Mouse (Mus musculus) myocyte (in vitro differentiated cells): ENCODE measurements around the gene Slc6a11. TPM values are rescaled to one million over a fixed set of nuclear protein-coding genes. Genes with fewer than 3 reads are reported as not detected.

Experiments used
- H3K27me3 ChIP-seq: one replicate; pipeline ENCODE4 v1.6.1; 2011; ENCODE audit not compliant: control insufficient read depth, insufficient read depth, insufficient read length
- H3K36me3 ChIP-seq: one replicate; pipeline ENCODE4 v1.6.1; 2011; ENCODE audit not compliant: control insufficient read depth, insufficient read depth
- H3K4me2 ChIP-seq: one replicate; pipeline ENCODE4 v1.6.1; 2011; ENCODE audit warnings: low read depth, control low read depth
- H3K4me3 ChIP-seq: one replicate; pipeline ENCODE4 v1.5.1; 2011; ENCODE audit warnings: mild to moderate bottlenecking, control low read depth, moderate library complexity
- H3K79me2 ChIP-seq: one replicate; pipeline ENCODE4 v1.6.1; 2011; ENCODE audit not compliant: control insufficient read depth, insufficient read depth
- H3ac ChIP-seq: one replicate; pipeline ENCODE4 v1.6.1; 2011; ENCODE audit not compliant: control insufficient read depth, insufficient read length
- CEBPB ChIP-seq: IDR thresholded peaks from 2 replicates; pipeline ENCODE4 v1.6.1; 2011; ENCODE audit warnings: mild to moderate bottlenecking, moderate library complexity; ENCODE audit not compliant: poor library complexity, insufficient read depth, severe bottlenecking
- E2F4 ChIP-seq: IDR thresholded peaks from one replicate; pipeline ENCODE4 v1.6.1; 2011; ENCODE audit warnings: mild to moderate bottlenecking, control low read depth, moderate library complexity; ENCODE audit not compliant: insufficient read depth
- MAX ChIP-seq: IDR thresholded peaks from one replicate; pipeline ENCODE4 v1.6.1; 2011; ENCODE audit warnings: low read depth, mild to moderate bottlenecking, control low read depth
- MYOD1 ChIP-seq, 3 experiments: IDR thresholded peaks; one replicate each; pipeline ENCODE4 v1.6.1; 2011; ENCODE audit warnings: control low read depth in 2 of 3, low read depth in 2 of 3, mild to moderate bottlenecking in 2 of 3, moderate library complexity in 1 of 3; ENCODE audit not compliant: insufficient read length in 2 of 3, control insufficient read depth in 1 of 3
- MYOG ChIP-seq, 3 experiments: IDR thresholded peaks; one replicate each; pipeline ENCODE4 v1.6.1; 2011; ENCODE audit warnings: control low read depth in 2 of 3, low read depth in 2 of 3, mild to moderate bottlenecking in 2 of 3; ENCODE audit not compliant: insufficient read length in 2 of 3, control insufficient read depth in 1 of 3, insufficient read depth in 1 of 3
- POLR2A ChIP-seq: IDR thresholded peaks from one replicate; pipeline ENCODE4 v1.6.1; 2011; ENCODE audit warnings: low read depth, mild to moderate bottlenecking, control low read depth, moderate library complexity; ENCODE audit not compliant: insufficient read length
- POLR2AphosphoS2 ChIP-seq: IDR thresholded peaks from one replicate; pipeline ENCODE4 v1.6.1; 2011; ENCODE audit warnings: low read depth, control low read depth; ENCODE audit not compliant: insufficient read length
- REST ChIP-seq: IDR thresholded peaks from one replicate; pipeline ENCODE4 v1.6.1; 2011; ENCODE audit warnings: mild to moderate bottlenecking, control low read depth, moderate library complexity; ENCODE audit not compliant: insufficient read depth, insufficient read length
- SRF ChIP-seq: IDR thresholded peaks from one replicate; pipeline ENCODE4 v1.6.1; 2011; ENCODE audit warnings: low read depth; ENCODE audit not compliant: control insufficient read depth, insufficient read length
- TCF12 ChIP-seq: IDR thresholded peaks from one replicate; pipeline ENCODE4 v1.6.1; 2011; ENCODE audit warnings: mild to moderate bottlenecking, control low read depth; ENCODE audit not compliant: poor library complexity, insufficient read depth, severe bottlenecking
- TCF3 ChIP-seq: IDR thresholded peaks from one replicate; pipeline ENCODE4 v1.6.1; 2011; ENCODE audit warnings: low read depth, control low read depth; ENCODE audit not compliant: insufficient read length
- USF1 ChIP-seq: IDR thresholded peaks from one replicate; pipeline ENCODE4 v1.6.1; 2011; ENCODE audit warnings: low read depth, mild to moderate bottlenecking, control low read depth, moderate library complexity
- polyA plus RNA-seq: library from polyadenylated mRNA; unstranded; fragments of >200 nt; fragmentation: generic; extraction: Trizol; gene quantifications from one replicate; pipeline ENCODE4 v1.2.1, GENCODE M21; 2012; ENCODE audit warnings: missing spikeins

The Slc6a11 gene
- polyA plus RNA-seq, 1 experiment, result not detected

DNA sequence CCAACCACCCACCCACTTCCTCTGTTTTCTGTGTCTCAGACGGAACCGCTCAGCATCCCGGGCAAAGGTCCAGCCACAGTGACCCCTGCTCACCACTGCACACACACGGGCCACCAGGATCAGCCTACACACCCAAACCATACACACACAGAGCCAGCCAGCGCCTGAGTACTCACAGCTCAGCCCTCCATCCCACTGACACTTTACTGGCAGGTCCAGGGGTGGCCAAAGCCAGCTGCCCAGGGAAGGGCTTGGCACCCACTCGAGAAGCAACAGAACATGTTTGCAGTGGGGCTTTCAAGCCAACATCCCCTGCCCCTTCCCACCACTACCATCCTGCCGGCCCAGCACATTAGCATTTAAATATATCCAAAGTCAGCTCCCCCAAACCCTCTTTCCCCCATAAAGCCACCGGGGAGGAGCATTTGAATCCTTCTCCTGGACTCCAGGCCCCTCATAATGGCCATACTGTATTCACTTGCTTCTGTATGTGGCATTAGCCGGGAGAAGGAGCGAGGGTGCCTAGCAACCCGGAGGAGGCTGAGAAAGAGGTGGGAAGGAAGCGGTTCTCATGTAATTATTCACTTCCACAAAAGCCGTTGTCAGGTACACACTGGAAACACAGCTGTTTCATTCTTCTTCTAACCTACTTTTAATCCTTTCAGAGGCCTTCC, 85.8 kb downstream of the Slc6a11 start:
- no peak overlapping the region for H3ac ChIP-seq
- H3K4me3 ChIP-seq, result no peak overlapping the region
- no peaks in the 10 kb centered on the region for H3K79me2 ChIP-seq
- TF ChIP-seq TCF3 (no peak), REST (no peak), MAX (no peak)
- no peaks in the 10 kb centered on the region for H3K36me3 ChIP-seq
- H3K4me2 ChIP-seq, result no peak overlapping the region
- H3K27me3 ChIP-seq, result peaks cover 26% of the 10 kb centered on the region

DNA sequence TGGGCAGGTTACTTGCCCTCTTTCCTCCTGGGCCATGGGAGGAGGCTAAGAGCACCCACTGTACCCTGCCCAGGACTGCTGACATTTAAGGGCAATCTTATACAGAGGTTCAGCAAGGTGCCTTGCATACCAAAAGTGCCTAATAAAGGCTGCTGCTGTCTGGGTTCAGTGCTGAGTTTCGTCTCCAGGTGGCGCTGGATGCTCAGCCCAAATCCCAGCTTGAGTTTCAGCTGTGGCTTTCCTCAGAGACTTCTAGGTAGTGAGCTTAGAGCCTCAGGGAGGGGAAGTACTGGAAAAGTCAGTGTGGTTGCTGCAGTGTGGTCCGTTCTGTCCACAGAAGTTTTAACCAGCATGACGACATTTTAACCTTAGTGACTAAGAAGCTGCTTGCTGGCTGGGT, 93.4 kb downstream of the Slc6a11 start:
- H3K79me2 ChIP-seq, result no peaks in the 10 kb centered on the region
- H3K36me3 ChIP-seq, result no peaks in the 10 kb centered on the region
- H3ac ChIP-seq, result no peak overlapping the region
- H3K27me3 ChIP-seq, result peaks cover 5% of the 10 kb centered on the region
- TF ChIP-seq USF1 (no peak), MYOD1 (IDR thresholded peaks at IDR 0.05; ENCODE audit: control insufficient read depth in 1 of 3, insufficient read length in 2 of 3, low read depth in 2 of 3) (no peak), MYOG (IDR thresholded peaks at IDR 0.05; ENCODE audit: control insufficient read depth in 1 of 3, insufficient read depth in 1 of 3, insufficient read length in 2 of 3, low read depth in 2 of 3) (no peak), TCF12 (no peak), MAX (no peak), POLR2A (no peak), SRF (no peak), TCF3 (no peak), REST (no peak), POLR2AphosphoS2 (no peak), E2F4 (no peak), CEBPB (no peak)
- no peak overlapping the region for H3K4me2 ChIP-seq
- H3K4me3 ChIP-seq, result no peak overlapping the region

DNA sequence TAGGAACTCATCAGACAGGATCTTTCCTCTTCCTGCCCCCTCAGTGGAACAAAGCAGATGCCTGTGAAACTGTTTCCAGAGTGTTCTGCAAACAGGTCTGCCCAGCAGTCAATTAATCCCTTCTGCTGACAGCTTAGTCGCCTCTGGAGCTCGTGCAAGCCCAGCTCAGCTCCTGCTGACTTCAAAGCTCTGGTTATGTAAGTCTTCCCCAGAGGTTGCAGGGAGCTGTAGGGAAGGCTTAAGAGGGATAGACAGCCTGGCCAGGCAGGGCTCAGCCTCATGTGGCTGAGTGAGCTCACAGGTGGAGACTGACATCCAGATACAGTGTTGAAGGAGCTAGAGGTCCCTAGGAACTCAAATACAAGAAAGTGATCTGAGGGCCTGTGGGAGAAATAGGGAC, 96.3 kb downstream of the Slc6a11 start:
- H3K79me2 ChIP-seq, result no peaks in the 10 kb centered on the region
- no peak for TF ChIP-seq USF1
- TF ChIP-seq CEBPB, result no peak
- TF ChIP-seq E2F4, result no peak
- no peak for TF ChIP-seq REST
- H3ac ChIP-seq, result no peak overlapping the region
- no peak overlapping the region for H3K4me2 ChIP-seq
- H3K36me3 ChIP-seq, result no peaks in the 10 kb centered on the region
- no peak overlapping the region for H3K4me3 ChIP-seq
- peaks cover 9% of the 10 kb centered on the region for H3K27me3 ChIP-seq

DNA sequence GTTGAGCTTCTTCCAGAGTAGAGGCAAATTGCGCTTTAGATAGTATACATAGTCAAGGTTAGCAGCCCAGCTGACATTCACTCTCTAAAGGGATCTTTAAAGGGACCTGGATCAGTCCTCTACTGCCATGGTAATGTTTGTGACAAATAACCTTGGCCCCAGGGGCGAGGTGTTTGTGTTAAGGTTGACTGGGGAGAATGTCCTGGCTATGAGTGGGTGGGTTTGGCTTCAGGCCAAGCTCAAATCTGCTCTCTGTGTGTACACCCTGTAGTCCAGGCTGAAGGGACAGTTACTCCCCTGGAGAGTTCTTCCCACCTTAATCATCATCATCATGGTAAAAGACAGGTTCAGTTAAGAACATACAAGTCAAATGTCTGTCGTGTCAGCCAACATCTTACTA, 97.2 kb downstream of the Slc6a11 start:
- no peak overlapping the region for H3ac ChIP-seq
- H3K4me2 ChIP-seq, result no peak overlapping the region
- no peaks in the 10 kb centered on the region for H3K36me3 ChIP-seq
- H3K4me3 ChIP-seq, result no peak overlapping the region
- H3K79me2 ChIP-seq, result no peaks in the 10 kb centered on the region
- TF ChIP-seq REST (no peak), POLR2A (no peak), MAX (no peak), POLR2AphosphoS2 (no peak), SRF (no peak), MYOG (IDR thresholded peaks at IDR 0.05; ENCODE audit: control insufficient read depth in 1 of 3, insufficient read depth in 1 of 3, insufficient read length in 2 of 3, low read depth in 2 of 3) (no peak), TCF12 (no peak), USF1 (no peak), TCF3 (no peak), MYOD1 (IDR thresholded peaks at IDR 0.05; ENCODE audit: control insufficient read depth in 1 of 3, insufficient read length in 2 of 3, low read depth in 2 of 3) (no peak), CEBPB (no peak)
- H3K27me3 ChIP-seq, result peaks cover 9% of the 10 kb centered on the region

DNA sequence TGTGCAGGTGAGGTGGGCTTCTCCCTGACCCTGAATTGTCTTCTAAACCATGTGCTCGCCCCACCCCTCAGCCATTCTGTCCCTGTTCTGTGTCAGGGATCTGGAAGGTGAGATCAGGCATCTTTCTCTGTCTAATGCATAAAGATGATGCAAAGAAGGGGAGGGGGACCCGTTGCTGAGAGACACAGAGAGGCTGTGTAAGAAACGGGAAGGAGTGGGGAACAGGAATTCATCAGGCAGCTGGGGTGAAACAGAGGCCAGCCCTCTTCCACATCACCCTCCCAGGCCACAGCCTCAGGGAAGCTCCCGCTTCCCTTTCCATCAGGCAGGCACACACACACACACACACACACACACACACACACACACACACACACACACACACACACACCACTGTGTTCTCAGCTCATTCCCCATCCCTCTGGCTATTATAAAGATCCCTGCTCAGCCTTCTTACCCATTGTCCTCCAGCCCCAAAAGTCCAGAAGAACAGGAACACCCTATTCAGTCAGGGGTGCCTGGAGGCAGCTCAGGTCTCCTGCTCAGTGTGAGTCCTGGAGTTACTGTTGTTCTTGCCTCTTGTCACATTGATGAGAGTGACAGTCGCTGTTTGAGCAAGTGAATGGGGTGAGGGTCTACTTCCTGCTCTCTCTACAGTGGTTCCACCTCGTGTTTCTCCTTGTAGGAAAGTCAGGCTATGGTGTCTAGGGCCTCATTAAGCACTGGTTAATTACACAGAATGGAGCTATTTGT, 108.0 kb downstream of the Slc6a11 start:
- Histone ChIP-seq H3K4me2 (no peak overlapping the region), H3K79me2 (no peaks in the 10 kb centered on the region), H3K27me3 (peaks cover 63% of the 10 kb centered on the region), H3K4me3 (no peak overlapping the region), H3K36me3 (no peaks in the 10 kb centered on the region), H3ac (no peak overlapping the region)
- TF ChIP-seq TCF3 (no peak), POLR2AphosphoS2 (no peak), POLR2A (no peak), SRF (no peak), MYOG (IDR thresholded peaks at IDR 0.05; ENCODE audit: control insufficient read depth in 1 of 3, insufficient read depth in 1 of 3, insufficient read length in 2 of 3, low read depth in 2 of 3) (no peak), USF1 (no peak)
